Mouse (Mus musculus) frontal cortex, postnatal 10 days (tissue): Measurements from ENCODE around the gene Dnal4.

Source experiments
- DNase-seq, 2 experiments: peaks; one replicate each; pipeline ENCODE4 v3.0.0; 2022; ENCODE audit warnings: low spot score in 2 of 2, mixed read lengths in 1 of 2

Dnal4 gene

GRCm38 (mm10) chr15:79763601-79764246, 13.9 kb downstream of the Dnal4 start:
- DNase-seq, result no peak

- DNase-seq, result no peak
Observed at GRCm38 (mm10) chr15:79763001-79763400, 14.6 kb downstream of the Dnal4 start.

GRCm38 (mm10) chr15:79760956-79761355, 16.7 kb downstream of the Dnal4 start:
- no peak for DNase-seq

GRCm38 (mm10) chr15:79757118-79757517, 20.5 kb downstream of the Dnal4 start:
- DNase-seq, result no peak

GRCm38 (mm10) chr15:79755977-79756625, 21.5 kb downstream of the Dnal4 start:
- DNase-seq, result no peak

GRCm38 (mm10) chr15:79755176-79755575, 22.5 kb downstream of the Dnal4 start:
- DNase-seq, result no peak

GRCm38 (mm10) chr15:79753873-79754272, 23.8 kb downstream of the Dnal4 start:
- DNase-seq, result no peak

- no peak for DNase-seq
Observed at GRCm38 (mm10) chr15:79753420-79753752, 24.3 kb downstream of the Dnal4 start.

GRCm38 (mm10) chr15:79752742-79753419, 24.8 kb downstream of the Dnal4 start:
- peak in 1 of 2 experiments; percentile 81 for DNase-seq

- DNase-seq, result no peak
Observed at GRCm38 (mm10) chr15:79751772-79752171, 25.9 kb downstream of the Dnal4 start.

- no peak for DNase-seq
Observed at GRCm38 (mm10) chr15:79750266-79750665, 27.4 kb downstream of the Dnal4 start.

- DNase-seq, result no peak
Observed at GRCm38 (mm10) chr15:79749162-79749561, 28.5 kb downstream of the Dnal4 start.

GRCm38 (mm10) chr15:79747998-79748397, 29.7 kb downstream of the Dnal4 start:
- no peak for DNase-seq

GRCm38 (mm10) chr15:79745883-79746282, 31.8 kb downstream of the Dnal4 start:
- no peak for DNase-seq

GRCm38 (mm10) chr15:79745312-79745711, 32.3 kb downstream of the Dnal4 start:
- DNase-seq, result no peak

- no peak for DNase-seq
Observed at GRCm38 (mm10) chr15:79744742-79745141, 32.9 kb downstream of the Dnal4 start.

GRCm38 (mm10) chr15:79744001-79744400, 33.6 kb downstream of the Dnal4 start:
- no peak for DNase-seq

GRCm38 (mm10) chr15:79742706-79743023, 35.0 kb downstream of the Dnal4 start:
- no peak for DNase-seq

GRCm38 (mm10) chr15:79741921-79742705, 35.5 kb downstream of the Dnal4 start, which contains the start of gene Sun2:
Gene Sun2 (minus strand): TSS chr15:79742536.
- DNase-seq, result peak; percentile 86 to 89

GRCm38 (mm10) chr15:79741173-79741858, 36.3 kb downstream of the Dnal4 start:
- DNase-seq, result no peak

- no peak for DNase-seq
Observed at GRCm38 (mm10) chr15:79740739-79741138, 36.9 kb downstream of the Dnal4 start.

- no peak for DNase-seq
Observed at GRCm38 (mm10) chr15:79734311-79734710, 43.3 kb downstream of the Dnal4 start.
